Mouse (Mus musculus) embryonic facial prominence, embryonic 11.5 days (tissue): ENCODE data around the gene Aqp2. TPM values are rescaled to one million over a fixed set of nuclear protein-coding genes. Genes with fewer than 3 reads are reported as not detected.

Experiments used
- ATAC-seq: fragments of 200-750 bp; cut with Nextera tagmentation; replicated peaks from 2 replicates; pipeline ENCODE4 v1.8.0; 2017; ENCODE audit warnings: low read depth; ENCODE audit not compliant: insufficient number of reproducible peaks, low FRiP score, low TSS enrichment
- DNase-seq: peaks from one replicate; pipeline ENCODE4 v3.0.0-alpha.2; 2015; ENCODE audit warnings: low spot score
- H3K27ac ChIP-seq: fragments of 300-500 bp; sonication (generic); replicated peaks from 2 replicates; pipeline ENCODE4 v1.5.1; 2014; ENCODE audit warnings: mild to moderate bottlenecking, low read depth, low read length, control low read depth
- H3K27me3 ChIP-seq: fragments of 300-500 bp; sonication (generic); 2 replicates; pipeline ENCODE4 v1.6.1; 2014; ENCODE audit warnings: mild to moderate bottlenecking, low read length, moderate library complexity, mixed read lengths; ENCODE audit not compliant: control insufficient read depth, insufficient read depth
- H3K36me3 ChIP-seq: fragments of 300-500 bp; sonication (generic); replicated peaks from 2 replicates; pipeline ENCODE4 v1.6.1; 2014; ENCODE audit warnings: low read depth, mild to moderate bottlenecking, low read length, moderate library complexity, mixed read lengths; ENCODE audit not compliant: control insufficient read depth, insufficient read depth
- H3K4me1 ChIP-seq: fragments of 300-500 bp; sonication (generic); 2 replicates; pipeline ENCODE4 v1.6.1; 2014; ENCODE audit warnings: low read length, mixed read lengths; ENCODE audit not compliant: control insufficient read depth, insufficient read depth
- H3K4me2 ChIP-seq: fragments of 300-500 bp; sonication (generic); 2 replicates; pipeline ENCODE4 v1.6.1; 2014; ENCODE audit warnings: low read depth, mild to moderate bottlenecking, control low read depth, low read length, moderate library complexity
- H3K4me3 ChIP-seq: fragments of 300-500 bp; sonication (generic); 2 replicates; pipeline ENCODE4 v1.5.1; 2014; ENCODE audit warnings: low read depth, low read length, control low read depth
- H3K9ac ChIP-seq: fragments of 300-500 bp; sonication (generic); replicated peaks from 2 replicates; pipeline ENCODE4 v1.6.1; 2014; ENCODE audit warnings: mild to moderate bottlenecking, control low read depth, low read length
- H3K9me3 ChIP-seq: fragments of 300-500 bp; sonication (generic); replicated peaks from 2 replicates; pipeline ENCODE4 v1.6.1; 2016; ENCODE audit warnings: mild to moderate bottlenecking, low read length, inconsistent platforms, mixed read lengths; ENCODE audit not compliant: control insufficient read depth
- WGBS: fragments of 180-500 bp; shearing (Covaris S2); extraction: QIAGEN DNeasy Blood & Tissue Kit; methylation state at CpG from one replicate; pipeline ENCODE4 v1.1.7; 2014; 5-methylcytosine and 5-hydroxymethylcytosine counted together
- polyA plus RNA-seq: library from polyadenylated mRNA; unstranded; fragments of >200 nt; fragmentation: Nextera tagmentation; extraction: Ambion mirVana; gene quantifications from 2 replicates; pipeline ENCODE4 v1.2.1, GENCODE M21; 2014

Aqp2 gene
- not detected in 2 replicates for polyA plus RNA-seq

DNA sequence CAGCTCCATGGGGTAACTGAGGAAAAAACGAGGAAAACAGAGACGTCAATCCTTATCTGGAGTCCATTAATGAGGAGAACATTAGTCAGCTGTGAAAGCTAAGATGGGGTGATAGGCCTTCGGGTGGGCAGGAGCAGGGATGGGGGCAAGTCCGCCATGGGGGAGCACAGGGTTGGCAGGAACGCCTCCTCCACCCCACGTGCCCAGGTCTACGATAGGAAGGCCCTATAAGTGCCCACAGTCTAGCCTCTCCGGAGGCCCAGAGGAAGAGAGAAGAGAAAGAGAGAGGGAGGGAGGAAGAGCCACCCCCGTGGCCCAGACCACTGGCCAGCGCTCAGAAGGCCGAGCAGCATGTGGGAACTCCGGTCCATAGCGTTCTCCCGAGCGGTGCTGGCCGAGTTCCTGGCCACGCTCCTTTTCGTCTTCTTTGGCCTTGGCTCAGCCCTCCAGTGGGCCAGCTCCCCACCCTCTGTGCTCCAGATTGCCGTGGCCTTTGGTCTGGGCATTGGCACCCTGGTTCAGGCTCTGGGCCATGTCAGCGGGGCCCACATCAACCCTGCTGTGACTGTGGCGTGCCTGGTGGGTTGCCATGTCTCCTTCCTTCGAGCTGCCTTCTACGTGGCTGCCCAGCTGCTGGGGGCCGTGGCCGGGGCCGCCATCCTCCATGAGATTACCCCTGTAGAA is at the start of gene Aqp2:
TSS of gene Aqp2 (plus strand) at position 254 of the 684 bp plus-strand sequence.
- no peak within 1 kb of the TSS for H3K27ac ChIP-seq

DNA sequence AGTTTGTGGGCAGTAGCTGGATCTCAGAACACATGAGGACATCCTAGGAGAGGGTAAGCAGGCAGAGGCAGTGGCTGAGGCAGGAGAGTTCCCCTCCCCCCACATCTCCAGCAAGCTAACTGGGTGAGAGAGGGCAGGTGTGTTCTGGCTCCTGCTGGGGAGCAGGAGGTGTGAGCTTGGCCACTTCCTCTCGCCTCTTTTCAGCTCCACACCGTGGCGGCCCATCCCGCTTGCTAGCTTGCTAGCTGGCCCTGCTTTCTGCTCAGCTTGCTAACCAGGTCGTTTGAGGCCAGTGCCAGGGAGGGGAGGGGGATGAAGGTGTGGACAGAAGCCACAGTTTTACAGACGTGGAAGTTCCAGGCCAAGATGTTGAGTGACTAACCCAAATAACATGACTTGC is 47.7 kb upstream of the Aqp2 start:
- ATAC-seq (no peak), DNase-seq (no peak)
- Histone ChIP-seq H3K9ac (no peak overlapping the region), H3K4me1 (no peaks in the 10 kb centered on the region), H3K36me3 (no peaks in the 10 kb centered on the region), H3K9me3 (no peaks in the 10 kb centered on the region), H3K4me3 (no peak overlapping the region), H3K27me3 (peaks cover 8% of the 10 kb centered on the region; the same call in 1 of the 2 replicates), H3K4me2 (no peak overlapping the region), H3K27ac (no peak overlapping the region)
- WGBS, result 36% methylated on average over 6 of the region's 6 CpGs

More for the DNA sequence above, at the start of gene Aqp2:
- DNase-seq (no peak), ATAC-seq (no peak)
- H3K9ac ChIP-seq, result no peak within 1 kb of the TSS
- no peaks in the 10 kb centered on the region for H3K36me3 ChIP-seq
- no peak within 1 kb of the TSS for H3K4me3 ChIP-seq
- H3K27me3 ChIP-seq, result peaks cover 26% of the 10 kb centered on the region
- no peaks in the 10 kb centered on the region for H3K9me3 ChIP-seq
- peaks cover 4% of the 10 kb centered on the region for H3K4me1 ChIP-seq
- 85% methylated on average over 26 of the region's 26 CpGs for WGBS
- no peak within 1 kb of the TSS for H3K4me2 ChIP-seq

DNA sequence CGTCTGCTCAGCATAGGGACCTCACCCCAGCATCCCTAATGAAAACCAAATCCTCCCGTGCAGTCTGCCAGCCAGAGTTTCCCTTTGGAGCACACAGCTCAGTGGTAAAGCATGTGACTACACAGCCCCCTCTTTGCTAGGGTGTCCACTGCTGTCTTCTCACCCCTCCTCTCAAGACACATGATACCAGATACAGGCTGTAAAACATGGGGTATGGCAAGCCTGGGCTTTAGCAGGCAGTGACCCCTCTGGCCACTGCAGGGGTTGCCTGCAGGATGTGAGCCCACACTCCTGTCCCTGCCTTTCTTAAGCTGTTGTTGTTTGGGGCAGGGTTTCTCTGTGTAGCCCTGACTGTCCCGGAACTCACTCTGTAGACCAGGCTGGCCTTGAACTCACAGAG is 46.8 kb upstream of the Aqp2 start:
- H3K4me3 ChIP-seq, result no peak overlapping the region
- H3K9me3 ChIP-seq, result no peaks in the 10 kb centered on the region
- DNase-seq (peak; percentile 17), ATAC-seq (no peak)
- H3K27me3 ChIP-seq, result peaks cover 8% of the 10 kb centered on the region; the same call in 1 of the 2 replicates
- no peak overlapping the region for H3K9ac ChIP-seq
- WGBS, result 50% methylated on average over 3 of the region's 3 CpGs
- H3K4me2 ChIP-seq, result no peak overlapping the region
- no peak overlapping the region for H3K27ac ChIP-seq
- H3K36me3 ChIP-seq, result no peaks in the 10 kb centered on the region
- H3K4me1 ChIP-seq, result no peaks in the 10 kb centered on the region

DNA sequence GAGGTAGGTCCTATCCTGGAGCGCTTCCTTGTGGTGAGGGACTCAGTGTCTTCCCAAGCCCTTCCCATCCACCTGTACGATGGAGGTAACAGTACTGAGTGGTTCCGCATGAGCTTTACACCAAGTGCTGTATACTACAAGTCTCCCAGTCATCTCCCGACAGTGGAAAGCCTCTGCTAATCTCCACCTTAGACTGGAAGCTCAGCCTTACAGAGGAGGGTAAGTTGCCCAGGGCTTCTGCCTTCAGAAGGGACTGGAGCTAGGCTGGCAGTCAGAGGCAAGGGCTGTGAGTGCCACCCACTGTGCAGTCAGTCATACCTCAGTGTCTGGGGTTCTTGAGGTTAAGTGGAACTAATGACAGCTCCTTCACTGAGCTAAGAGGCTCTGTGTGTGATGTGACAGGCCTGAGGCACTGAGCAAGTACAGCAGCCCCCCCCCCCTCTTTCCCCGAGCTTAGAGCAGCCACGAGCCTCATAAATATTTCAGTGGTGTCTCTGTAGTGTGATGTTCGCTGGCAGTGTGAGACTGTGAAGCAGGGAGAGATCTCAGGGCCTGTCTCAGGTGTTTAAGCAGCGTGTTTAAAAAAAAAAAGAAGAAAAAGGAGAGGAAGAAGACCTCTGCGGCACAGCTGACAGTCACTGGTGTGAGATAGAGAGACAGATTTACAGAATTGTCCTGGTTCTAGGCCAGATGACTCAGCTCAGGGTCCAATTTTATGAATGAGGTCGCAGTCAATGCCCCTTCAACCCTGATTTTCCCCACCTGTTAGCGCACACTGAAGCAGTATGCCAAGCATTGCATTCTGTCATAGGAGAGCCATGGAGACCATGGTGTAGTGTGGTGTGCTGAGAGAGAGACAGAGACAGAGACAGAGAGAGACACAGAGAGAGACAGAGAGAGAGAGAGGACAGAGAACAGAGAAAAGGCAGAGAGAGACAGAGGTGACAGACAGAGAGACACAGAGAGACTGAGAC is 41.7 kb upstream of the Aqp2 start:
- 59% methylated on average over 11 of the region's 11 CpGs for WGBS

DNA sequence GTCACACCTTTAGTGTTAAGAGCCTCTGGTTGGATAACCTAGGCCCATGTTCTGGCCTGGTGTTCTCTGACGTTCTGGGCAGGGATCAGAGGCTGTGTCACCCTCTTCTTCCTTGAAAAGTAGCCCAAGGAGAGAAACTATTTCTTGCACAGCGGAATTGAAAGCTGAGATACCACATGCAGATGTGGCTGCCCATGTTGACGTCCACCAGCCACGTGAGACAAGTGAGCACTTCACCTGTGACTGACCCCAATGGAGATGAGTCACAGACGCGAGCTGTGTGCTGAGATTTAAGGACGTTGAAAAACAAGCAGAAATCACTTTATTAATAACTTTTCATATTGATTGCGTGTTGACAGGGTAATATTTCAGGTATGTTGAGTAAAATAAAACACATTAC is 39.0 kb upstream of the Aqp2 start:
- no peaks in the 10 kb centered on the region for H3K4me1 ChIP-seq
- no peak overlapping the region for H3K4me2 ChIP-seq
- H3K36me3 ChIP-seq, result no peaks in the 10 kb centered on the region
- WGBS, result 72% methylated on average over 8 of the region's 8 CpGs
- no peaks in the 10 kb centered on the region for H3K9me3 ChIP-seq
- DNase-seq, result no peak
- no peak overlapping the region for H3K27ac ChIP-seq
- ATAC-seq, result no peak
- no peaks in the 10 kb centered on the region for H3K27me3 ChIP-seq
- H3K4me3 ChIP-seq, result no peak overlapping the region
- H3K9ac ChIP-seq, result no peak overlapping the region

More for the DNA sequence above, 41.7 kb upstream of the Aqp2 start:
- Histone ChIP-seq H3K27me3 (no peaks in the 10 kb centered on the region), H3K9ac (no peak overlapping the region), H3K4me3 (no peak overlapping the region), H3K27ac (no peak overlapping the region), H3K4me1 (no peaks in the 10 kb centered on the region), H3K36me3 (no peaks in the 10 kb centered on the region), H3K9me3 (no peaks in the 10 kb centered on the region), H3K4me2 (no peak overlapping the region)
- ATAC-seq, result no peak
- no peak for DNase-seq

DNA sequence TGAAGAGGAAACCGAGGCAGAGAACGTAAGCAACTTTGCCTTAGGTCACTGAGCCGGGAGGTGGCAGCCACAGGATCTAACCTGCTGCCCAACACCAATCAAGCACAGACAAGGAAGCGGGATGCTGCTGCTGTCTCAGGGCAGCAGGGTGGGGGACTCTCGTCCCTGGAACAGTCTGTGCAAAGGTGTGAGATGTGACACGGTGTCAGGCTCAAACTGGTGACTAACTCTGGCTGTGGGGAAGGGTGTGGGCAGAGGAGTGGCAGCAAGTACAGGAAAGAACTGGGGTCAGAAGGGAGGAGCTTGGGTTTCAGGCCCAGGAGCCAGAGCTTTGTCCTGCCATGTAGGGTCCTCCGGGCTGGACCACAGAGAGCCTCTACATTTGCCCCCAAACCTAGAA is 34.8 kb upstream of the Aqp2 start:
- DNase-seq, result no peak
- 73% methylated on average over 7 of the region's 7 CpGs for WGBS
- H3K36me3 ChIP-seq, result no peaks in the 10 kb centered on the region

DNA sequence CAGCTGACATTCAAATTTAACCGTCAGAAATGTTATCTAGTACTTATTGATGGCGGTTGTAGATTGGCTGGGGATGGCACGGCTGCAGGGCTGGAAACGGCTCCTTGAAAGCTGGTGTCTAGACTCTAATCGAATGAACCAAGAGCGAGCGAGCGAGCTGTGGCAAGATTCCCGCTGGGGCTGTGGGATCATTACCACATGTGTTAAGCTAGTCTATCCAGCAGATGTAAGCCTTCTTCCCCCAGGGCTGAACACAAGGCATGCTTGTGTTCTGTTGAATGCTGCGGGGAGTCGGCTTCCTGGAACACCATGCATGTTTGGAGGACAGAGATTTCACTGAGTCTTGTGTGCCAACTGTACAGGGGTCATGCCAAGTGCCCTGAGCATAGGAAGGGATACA is 32.3 kb upstream of the Aqp2 start:
- WGBS, result 45% methylated on average over 11 of the region's 11 CpGs
- Histone ChIP-seq H3K4me3 (no peak overlapping the region), H3K9ac (no peak overlapping the region), H3K4me1 (no peaks in the 10 kb centered on the region), H3K27me3 (no peaks in the 10 kb centered on the region), H3K4me2 (no peak overlapping the region), H3K36me3 (no peaks in the 10 kb centered on the region), H3K27ac (no peak overlapping the region), H3K9me3 (no peaks in the 10 kb centered on the region)
- no peak for ATAC-seq
- DNase-seq, result peak; percentile 68

More for the DNA sequence above, 34.8 kb upstream of the Aqp2 start:
- Histone ChIP-seq H3K4me3 (no peak overlapping the region), H3K4me2 (no peak overlapping the region), H3K9me3 (no peaks in the 10 kb centered on the region), H3K4me1 (no peaks in the 10 kb centered on the region), H3K27ac (no peak overlapping the region), H3K9ac (no peak overlapping the region), H3K27me3 (no peaks in the 10 kb centered on the region)
- ATAC-seq, result no peak

DNA sequence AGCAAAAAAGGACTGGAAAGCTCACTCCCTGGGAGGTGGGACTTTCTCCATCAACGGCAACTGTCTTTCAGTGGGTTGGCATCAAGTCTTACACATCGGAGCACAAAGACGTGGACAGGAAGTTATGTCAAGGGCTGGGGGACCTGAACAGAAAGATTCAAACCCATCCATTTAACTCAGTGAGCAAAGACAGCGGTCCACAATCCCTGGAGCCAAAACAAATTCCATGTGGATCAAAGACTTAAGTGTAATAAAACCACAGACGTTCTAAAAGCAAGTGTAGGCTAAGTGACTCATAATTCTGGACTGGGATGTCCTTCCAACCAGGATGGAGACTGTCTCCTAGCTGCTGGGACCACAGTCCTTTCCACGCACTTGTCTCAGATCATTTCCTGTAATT is 31.1 kb upstream of the Aqp2 start:
- Histone ChIP-seq H3K4me1 (no peaks in the 10 kb centered on the region), H3K9me3 (no peaks in the 10 kb centered on the region), H3K4me3 (no peak overlapping the region), H3K36me3 (no peaks in the 10 kb centered on the region), H3K27me3 (no peaks in the 10 kb centered on the region), H3K4me2 (no peak overlapping the region), H3K9ac (no peak overlapping the region), H3K27ac (no peak overlapping the region)
- ATAC-seq (no peak), DNase-seq (no peak)
- 78% methylated on average over 6 of the region's 6 CpGs for WGBS
